Mouse (Mus musculus): Measurements from ENCODE around the gene Cxcl12.

GRCm38 (mm10) chr6:117204112-117204511, 35.8 kb downstream of the Cxcl12 start:
- no peak for TF ChIP-seq TAL1 (IDR thresholded peaks at IDR 0.05; ENCODE audit: low read length)
- TF ChIP-seq GATA1 (IDR thresholded peaks at IDR 0.05; ENCODE audit: low read length), result no peak
